Mouse (Mus musculus) skeletal muscle tissue, adult 2 months (tissue): ENCODE measurements around the gene Ubtd2.

Experiments used
- DNase-seq: peaks from one replicate; pipeline ENCODE4 v3.0.0-alpha.2; 2012; ENCODE audit warnings: low read depth, low spot score

The Ubtd2 gene

GRCm38 (mm10) chr11:32563660-32564059 lies 108.5 kb downstream of the Ubtd2 start:
- DNase-seq, result no peak

- no peak for DNase-seq
Measured at GRCm38 (mm10) chr11:32564629-32565028, 109.5 kb downstream of the Ubtd2 start.

- peak; percentile 52 for DNase-seq
Measured at GRCm38 (mm10) chr11:32565088-32565487, 109.9 kb downstream of the Ubtd2 start.

GRCm38 (mm10) chr11:32566184-32566583 lies 111.0 kb downstream of the Ubtd2 start:
- no peak for DNase-seq
